Mouse (Mus musculus): ENCODE data around the gene Hacd4. TPM values are rescaled to one million over a fixed set of nuclear protein-coding genes. Genes with fewer than 3 reads are reported as not detected.

Hacd4 gene
- total and polyA plus RNA-seq, 2 experiments from 2014 or later: 4.4 to 5.0 TPM

DNA sequence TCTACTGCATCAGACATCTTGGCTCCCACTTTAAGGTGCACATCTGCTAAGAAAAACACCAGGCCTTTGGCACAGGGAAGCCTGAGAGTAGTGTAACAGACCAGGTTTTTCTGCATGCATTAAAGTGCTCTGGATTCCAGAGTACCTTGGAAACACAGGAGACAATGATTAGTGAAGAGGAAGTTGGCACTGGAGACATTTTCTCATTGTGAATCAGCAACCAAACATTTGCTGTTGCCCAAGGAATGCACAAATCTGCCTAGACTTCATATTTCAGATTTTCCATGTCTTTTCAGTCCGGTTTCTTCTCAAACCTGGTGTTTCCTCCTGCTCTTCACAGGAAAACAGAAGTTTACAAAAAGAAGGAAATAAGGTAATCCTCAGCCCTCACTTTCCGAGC lies 26.4 kb downstream of the Hacd4 start:
- TF ChIP-seq CTCF (IDR thresholded peaks at IDR 0.05; ENCODE audit: low read depth): no peak
- Histone ChIP-seq H3K4me1 (ENCODE audit: insufficient read depth, low read length) (no peaks in the 10 kb centered on the region), H3K36me3 (ENCODE audit: insufficient read depth, low read length) (no peaks in the 10 kb centered on the region), H3K27me3 (ENCODE audit: insufficient read depth, low read length) (no peaks in the 10 kb centered on the region), H3K4me2 (ENCODE audit: low read depth, low read length) (no peak overlapping the region), H3K9ac (replicated peaks; ENCODE audit: low read length) (no peak overlapping the region), H3K4me3 (ENCODE audit: low read length) (no peak overlapping the region), H3K9me3 (ENCODE audit: low read length) (no peaks in the 10 kb centered on the region), H3K27ac (no peak overlapping the region)
- DNase-seq (ENCODE audit: low spot score) (no peak), ATAC-seq (no peak)
- WGBS: 90% methylated on average over 2 of the region's 2 CpGs

DNA sequence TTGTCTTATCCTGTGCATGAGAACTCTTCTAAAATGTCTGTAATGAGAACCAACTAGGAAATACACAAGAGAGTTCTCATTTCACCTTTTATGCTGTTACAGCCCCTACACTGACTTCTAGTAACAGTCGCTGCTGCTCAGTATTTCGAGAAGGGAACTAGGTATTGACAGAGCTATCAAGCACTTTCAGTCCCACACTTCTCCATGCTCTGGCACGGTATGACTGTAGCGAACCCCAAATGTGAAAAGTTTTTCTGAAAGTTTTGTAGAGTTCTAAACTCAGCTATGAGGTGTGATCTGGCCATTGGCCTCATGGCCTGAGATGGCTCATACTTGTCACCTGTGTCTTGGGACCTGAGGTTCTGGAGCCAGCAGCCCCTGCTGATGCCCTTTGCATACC lies 29.4 kb downstream of the Hacd4 start:
- H3K36me3 ChIP-seq (ENCODE audit: insufficient read depth, low read length): no peaks in the 10 kb centered on the region
- no peaks in the 10 kb centered on the region for H3K27me3 ChIP-seq (ENCODE audit: insufficient read depth, low read length)
- no peak overlapping the region for H3K4me3 ChIP-seq (ENCODE audit: low read length)
- H3K9ac ChIP-seq (replicated peaks; ENCODE audit: low read length): no peak overlapping the region
- WGBS: 96% methylated on average over 4 of the region's 4 CpGs
- no peaks in the 10 kb centered on the region for H3K4me1 ChIP-seq (ENCODE audit: insufficient read depth, low read length)
- no peak overlapping the region for H3K27ac ChIP-seq
- H3K4me2 ChIP-seq (ENCODE audit: low read depth, low read length): no peak overlapping the region
- no peak for TF ChIP-seq CTCF (IDR thresholded peaks at IDR 0.05; ENCODE audit: low read depth)
- ATAC-seq: no peak
- H3K9me3 ChIP-seq (ENCODE audit: low read length): no peaks in the 10 kb centered on the region
- DNase-seq (ENCODE audit: low spot score): no peak

DNA sequence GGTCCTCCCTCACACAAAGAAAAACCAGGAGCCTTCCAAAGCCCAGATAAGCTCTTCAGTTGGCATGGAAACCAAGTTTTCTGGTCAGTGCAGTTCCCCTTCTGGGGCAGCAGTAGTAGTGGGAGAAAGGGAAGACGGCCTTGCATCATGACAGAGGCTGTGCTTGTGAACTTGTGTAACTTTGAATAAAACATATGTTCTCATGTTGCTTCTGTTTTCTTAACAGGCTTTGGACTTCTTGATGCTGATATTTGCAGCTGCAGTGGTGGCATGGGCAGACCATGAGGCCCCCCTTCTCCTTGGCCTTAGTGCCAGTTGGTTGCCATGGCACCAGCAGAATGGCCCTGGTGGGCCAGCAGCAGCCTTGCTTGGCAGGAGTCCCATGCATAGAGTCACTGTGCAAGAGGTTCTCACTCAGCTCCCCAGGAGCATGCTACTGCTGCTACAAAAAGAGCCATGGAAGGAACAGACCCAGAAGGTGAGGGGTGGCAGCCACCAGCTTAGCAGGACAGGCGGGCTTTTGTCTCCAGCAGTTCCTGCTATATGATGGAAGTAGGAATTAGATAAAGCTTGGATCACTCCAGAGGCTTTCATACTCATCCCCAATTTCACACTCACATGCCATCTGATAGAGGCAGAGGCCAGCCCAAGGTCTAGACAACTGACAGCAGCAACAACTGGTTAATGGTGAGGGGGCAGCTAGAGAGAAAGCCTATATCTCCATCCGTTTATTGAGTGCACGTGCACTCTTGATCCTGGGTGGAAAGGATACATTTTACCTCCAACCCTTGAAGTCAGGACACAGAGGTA lies 31.6 kb downstream of the Hacd4 start:
- H3K9ac ChIP-seq (replicated peaks; ENCODE audit: low read length): no peak overlapping the region
- no peak overlapping the region for H3K4me2 ChIP-seq (ENCODE audit: low read depth, low read length)
- no peaks in the 10 kb centered on the region for H3K4me1 ChIP-seq (ENCODE audit: insufficient read depth, low read length)
- peak; percentile 90 for DNase-seq (ENCODE audit: low spot score)
- no peaks in the 10 kb centered on the region for H3K36me3 ChIP-seq (ENCODE audit: insufficient read depth, low read length)
- TF ChIP-seq CTCF (IDR thresholded peaks at IDR 0.05; ENCODE audit: low read depth): no peak
- H3K27ac ChIP-seq: no peak overlapping the region
- no peaks in the 10 kb centered on the region for H3K9me3 ChIP-seq (ENCODE audit: low read length)
- WGBS: 44% methylated on average over 4 of the region's 4 CpGs
- no peaks in the 10 kb centered on the region for H3K27me3 ChIP-seq (ENCODE audit: insufficient read depth, low read length)
- no peak overlapping the region for H3K4me3 ChIP-seq (ENCODE audit: low read length)
- peak; percentile 98 for ATAC-seq

DNA sequence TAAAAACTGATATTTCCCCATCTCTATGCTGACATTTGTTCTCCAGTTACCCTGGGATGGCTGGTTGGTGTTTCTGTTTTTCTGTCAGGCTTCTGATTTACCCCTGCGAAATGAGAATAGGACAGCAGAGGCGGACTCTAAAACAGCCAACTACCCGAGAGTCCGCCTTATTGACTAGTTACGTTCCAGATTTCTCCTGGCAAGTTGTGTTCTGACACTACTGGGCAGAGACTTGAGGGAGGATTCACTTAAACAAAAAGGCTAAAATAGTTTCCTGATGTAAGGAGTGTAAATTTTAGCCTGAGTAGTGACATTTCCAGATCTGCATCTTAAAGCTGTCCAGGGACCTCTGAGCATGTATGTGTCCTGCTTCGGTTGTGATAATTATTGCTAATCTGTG lies 35.8 kb downstream of the Hacd4 start:
- H3K9me3 ChIP-seq (ENCODE audit: low read length): no peaks in the 10 kb centered on the region

DNA sequence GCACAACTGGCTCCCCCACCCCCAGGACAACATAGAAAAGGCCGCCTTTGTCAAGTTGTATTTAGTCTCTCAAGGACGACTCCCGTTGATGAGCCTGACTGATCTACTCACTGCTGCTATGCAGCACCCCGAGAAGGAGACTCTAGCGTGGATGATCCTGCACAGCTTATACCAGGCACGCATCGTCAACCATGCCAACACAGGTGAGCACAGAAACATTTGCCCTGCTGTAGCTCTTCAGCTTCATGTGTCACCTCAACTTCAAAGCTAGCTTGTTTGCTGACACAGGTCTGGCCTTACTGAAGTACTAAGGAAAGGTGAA lies 37.8 kb downstream of the Hacd4 start:
- H3K36me3 ChIP-seq (ENCODE audit: insufficient read depth, low read length): peaks cover 5% of the 10 kb centered on the region; the same call in 1 of the 2 replicates
- WGBS: 93% methylated on average over 7 of the region's 7 CpGs
- no peak for TF ChIP-seq CTCF (IDR thresholded peaks at IDR 0.05; ENCODE audit: low read depth)
- H3K27me3 ChIP-seq (ENCODE audit: insufficient read depth, low read length): no peaks in the 10 kb centered on the region
- no peak overlapping the region for H3K27ac ChIP-seq
- no peak overlapping the region for H3K4me2 ChIP-seq (ENCODE audit: low read depth, low read length)
- no peak overlapping the region for H3K4me3 ChIP-seq (ENCODE audit: low read length)
- no peaks in the 10 kb centered on the region for H3K4me1 ChIP-seq (ENCODE audit: insufficient read depth, low read length)
- H3K9ac ChIP-seq (replicated peaks; ENCODE audit: low read length): no peak overlapping the region
- no peak for ATAC-seq
- H3K9me3 ChIP-seq (ENCODE audit: low read length): no peaks in the 10 kb centered on the region
- no peak for DNase-seq (ENCODE audit: low spot score)

More for the DNA sequence above, 35.8 kb downstream of the Hacd4 start:
- Histone ChIP-seq H3K9ac (replicated peaks; ENCODE audit: low read length) (no peak overlapping the region), H3K27me3 (ENCODE audit: insufficient read depth, low read length) (no peaks in the 10 kb centered on the region), H3K4me3 (ENCODE audit: low read length) (no peak overlapping the region), H3K4me2 (ENCODE audit: low read depth, low read length) (no peak overlapping the region), H3K27ac (no peak overlapping the region), H3K4me1 (ENCODE audit: insufficient read depth, low read length) (no peaks in the 10 kb centered on the region), H3K36me3 (ENCODE audit: insufficient read depth, low read length) (peaks cover 5% of the 10 kb centered on the region; the same call in 1 of the 2 replicates)
- no peak for ATAC-seq
- no peak for TF ChIP-seq CTCF (IDR thresholded peaks at IDR 0.05; ENCODE audit: low read depth)
- 91% methylated on average over 6 of the region's 6 CpGs for WGBS
- DNase-seq (ENCODE audit: low spot score): no peak

DNA sequence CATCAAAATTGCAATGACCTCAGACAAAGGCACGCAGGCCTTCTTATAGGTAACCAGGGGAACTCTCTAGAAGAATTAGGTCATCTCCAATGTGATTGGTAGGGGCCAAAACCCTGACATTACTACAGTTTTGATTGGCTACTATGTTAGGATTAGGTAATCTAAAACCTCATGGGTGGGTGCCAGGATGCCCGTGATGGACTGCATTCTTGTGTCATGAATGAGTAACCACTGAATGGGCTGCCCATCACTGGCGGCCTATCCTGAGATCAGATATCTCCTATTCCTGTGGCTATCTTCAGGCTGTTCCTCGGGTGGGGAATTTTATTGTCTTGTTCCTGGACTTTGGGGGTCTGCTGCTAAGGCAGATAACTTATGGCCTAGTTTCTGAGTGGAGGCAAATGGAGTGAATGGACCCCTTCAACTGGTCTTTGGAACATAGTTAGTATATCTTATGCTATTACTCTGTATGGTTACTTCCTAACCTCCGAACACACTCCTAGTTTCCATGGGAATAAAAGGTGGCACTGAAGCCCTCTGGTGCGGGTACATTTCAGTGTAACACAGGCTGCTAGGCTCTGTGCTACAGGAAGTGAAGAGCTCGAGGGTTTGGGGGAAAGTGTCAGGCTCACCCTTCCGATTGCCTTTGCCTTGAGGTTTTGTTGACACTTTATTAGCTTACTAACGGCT lies 38.3 kb downstream of the Hacd4 start:
- WGBS: 78% methylated on average over 9 of the region's 9 CpGs
- no peak overlapping the region for H3K4me3 ChIP-seq (ENCODE audit: low read length)
- no peaks in the 10 kb centered on the region for H3K27me3 ChIP-seq (ENCODE audit: insufficient read depth, low read length)
- no peaks in the 10 kb centered on the region for H3K9me3 ChIP-seq (ENCODE audit: low read length)
- H3K27ac ChIP-seq: no peak overlapping the region
- no peak overlapping the region for H3K9ac ChIP-seq (replicated peaks; ENCODE audit: low read length)
- no peak overlapping the region for H3K4me2 ChIP-seq (ENCODE audit: low read depth, low read length)
- DNase-seq (ENCODE audit: low spot score) (no peak), ATAC-seq (no peak)
- no peak for TF ChIP-seq CTCF (IDR thresholded peaks at IDR 0.05; ENCODE audit: low read depth)
- H3K4me1 ChIP-seq (ENCODE audit: insufficient read depth, low read length): no peaks in the 10 kb centered on the region
- H3K36me3 ChIP-seq (ENCODE audit: insufficient read depth, low read length): peaks cover 5% of the 10 kb centered on the region; the same call in 1 of the 2 replicates
